Mouse (Mus musculus): ENCODE results near the gene Wdfy4. TPM values are rescaled to one million over a fixed set of nuclear protein-coding genes. Genes with fewer than 3 reads are reported as not detected.

Gene Wdfy4
- polyA plus RNA-seq, 1 experiment from 2014 or later: 0.18 TPM

DNA sequence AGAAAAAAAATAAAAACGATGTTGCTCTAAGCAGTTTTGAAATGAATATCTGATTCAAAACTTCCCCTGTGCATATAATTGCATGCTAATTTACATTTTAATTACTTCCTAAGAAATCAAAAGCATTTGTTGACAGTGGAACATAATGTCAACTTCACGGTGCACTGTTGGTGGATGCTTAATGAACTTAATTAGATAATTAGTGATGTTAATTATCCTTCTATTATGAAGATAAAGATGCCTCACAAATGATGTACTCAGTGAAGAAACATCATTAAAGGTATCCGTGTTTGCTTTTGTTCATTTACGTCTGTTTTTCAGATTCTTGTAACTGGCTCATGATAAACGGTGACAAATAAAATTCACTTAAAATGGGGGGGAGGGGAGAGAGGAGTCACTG is 122.3 kb downstream of the Wdfy4 start:
- Histone ChIP-seq H3K4me1 (no peaks in the 10 kb centered on the region), H3K27me3 (no peaks in the 10 kb centered on the region), H3K9ac (no peak overlapping the region), H3K9me3 (replicated peaks) (no peaks in the 10 kb centered on the region), H3K4me3 (replicated peaks) (no peak overlapping the region), H3K27ac (no peak overlapping the region), H3K4me2 (no peak overlapping the region), H3K36me3 (no peaks in the 10 kb centered on the region)
- WGBS: 72% methylated on average over 5 of the region's 5 CpGs
- no peak for ATAC-seq (replicated peaks; ENCODE audit: low FRiP score)

- Histone ChIP-seq H3K9ac (no peak overlapping the region), H3K27me3 (0 out of 2 replicates have a peak, but pooled peaks cover 1% of the 10 kb centered on the region), H3K9me3 (replicated peaks) (no peaks in the 10 kb centered on the region), H3K4me1 (no peaks in the 10 kb centered on the region), H3K27ac (no peak overlapping the region), H3K4me2 (no peak overlapping the region), H3K36me3 (no peaks in the 10 kb centered on the region), H3K4me3 (replicated peaks) (no peak overlapping the region)
- 86% methylated on average over 7 of the region's 7 CpGs for WGBS
- ATAC-seq (replicated peaks; ENCODE audit: low FRiP score): no peak
These were observed 126.2 kb downstream of the Wdfy4 start for GRCm38 (mm10) chr14:33058881-33059660.

DNA sequence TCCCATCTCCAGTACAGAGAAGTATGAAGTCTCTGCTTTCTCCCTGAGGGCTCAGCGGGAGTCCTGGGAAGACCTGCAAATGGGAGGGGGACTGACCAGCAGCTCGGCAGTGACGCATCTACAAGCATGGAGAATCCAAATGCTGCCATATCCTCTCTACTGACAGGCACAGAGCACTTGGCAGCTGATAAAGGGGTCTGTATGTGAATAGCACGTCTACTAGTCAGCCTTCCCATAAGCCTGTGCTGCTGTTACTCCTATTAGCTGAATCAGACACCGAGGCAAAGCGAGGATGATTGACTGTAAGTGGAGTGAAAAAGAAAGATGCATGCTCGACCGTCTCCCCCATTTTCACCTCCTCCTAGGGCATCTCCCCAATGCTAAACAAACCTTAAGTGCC is 131.9 kb downstream of the Wdfy4 start:
- H3K4me2 ChIP-seq: no peak overlapping the region
- H3K27ac ChIP-seq: no peak overlapping the region
- no peaks in the 10 kb centered on the region for H3K36me3 ChIP-seq
- no peaks in the 10 kb centered on the region for H3K4me1 ChIP-seq
- H3K4me3 ChIP-seq (replicated peaks): no peak overlapping the region
- no peak for ATAC-seq (replicated peaks; ENCODE audit: low FRiP score)
- no peaks in the 10 kb centered on the region for H3K9me3 ChIP-seq (replicated peaks)
- H3K9ac ChIP-seq: no peak overlapping the region
- 65% methylated on average over 8 of the region's 8 CpGs for WGBS
- H3K27me3 ChIP-seq: peaks cover 6% of the 10 kb centered on the region; the same call in 1 of the 2 replicates

- 84% methylated on average over 3 of the region's 3 CpGs for WGBS
- Histone ChIP-seq H3K36me3 (no peaks in the 10 kb centered on the region), H3K27ac (no peak overlapping the region), H3K4me3 (replicated peaks) (no peak overlapping the region), H3K9ac (no peak overlapping the region), H3K9me3 (replicated peaks) (no peaks in the 10 kb centered on the region), H3K4me2 (no peak overlapping the region), H3K27me3 (peaks cover 12% of the 10 kb centered on the region; the same call in 1 of the 2 replicates), H3K4me1 (no peaks in the 10 kb centered on the region)
- no peak for ATAC-seq (replicated peaks; ENCODE audit: low FRiP score)
These were observed 140.1 kb downstream of the Wdfy4 start for GRCm38 (mm10) chr14:33045217-33045616.

- Histone ChIP-seq H3K27ac (no peak overlapping the region), H3K4me3 (replicated peaks) (no peak overlapping the region), H3K4me2 (no peak overlapping the region), H3K4me1 (no peaks in the 10 kb centered on the region), H3K36me3 (no peaks in the 10 kb centered on the region), H3K27me3 (peaks cover 23% of the 10 kb centered on the region; the same call in 1 of the 2 replicates), H3K9me3 (replicated peaks) (no peaks in the 10 kb centered on the region), H3K9ac (no peak overlapping the region)
- WGBS: 61% methylated on average over 3 of the region's 3 CpGs
- ATAC-seq (replicated peaks; ENCODE audit: low FRiP score): no peak
These were observed 148.5 kb downstream of the Wdfy4 start for GRCm38 (mm10) chr14:33036811-33037210.

DNA sequence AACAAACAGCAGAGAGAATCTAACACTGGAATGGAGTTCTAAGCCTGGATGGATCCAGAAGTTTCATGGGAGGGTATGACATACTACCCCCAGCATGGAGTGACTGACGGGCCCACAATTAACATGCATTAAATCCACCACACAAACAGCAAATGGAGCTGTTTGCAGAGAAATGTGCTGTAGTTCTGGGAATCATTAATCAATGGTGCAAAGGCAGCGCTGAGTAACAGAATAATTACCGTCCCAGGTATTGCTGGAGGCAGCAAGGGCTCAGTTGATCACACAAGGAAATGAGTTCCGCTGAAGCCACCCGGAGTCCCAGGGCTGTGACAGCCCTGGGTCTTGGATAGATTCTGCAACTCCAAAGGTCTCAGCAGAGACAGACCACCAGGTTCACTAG is 149.9 kb downstream of the Wdfy4 start:
- no peak overlapping the region for H3K4me2 ChIP-seq
- H3K4me1 ChIP-seq: no peaks in the 10 kb centered on the region
- no peaks in the 10 kb centered on the region for H3K36me3 ChIP-seq
- ATAC-seq (replicated peaks; ENCODE audit: low FRiP score): no peak
- WGBS: 53% methylated on average over 5 of the region's 5 CpGs
- no peak overlapping the region for H3K4me3 ChIP-seq (replicated peaks)
- peaks cover 29% of the 10 kb centered on the region; the same call in 1 of the 2 replicates for H3K27me3 ChIP-seq
- H3K9me3 ChIP-seq (replicated peaks): no peaks in the 10 kb centered on the region
- H3K27ac ChIP-seq: no peak overlapping the region
- no peak overlapping the region for H3K9ac ChIP-seq

GRCm38 (mm10) chr14:33033424-33033823 is 151.9 kb downstream of the Wdfy4 start:
- Histone ChIP-seq H3K9ac (no peak overlapping the region), H3K4me2 (no peak overlapping the region), H3K27me3 (peaks cover 33% of the 10 kb centered on the region), H3K27ac (no peak overlapping the region), H3K9me3 (replicated peaks) (no peaks in the 10 kb centered on the region), H3K4me1 (no peaks in the 10 kb centered on the region), H3K36me3 (no peaks in the 10 kb centered on the region), H3K4me3 (replicated peaks) (no peak overlapping the region)
- ATAC-seq (replicated peaks; ENCODE audit: low FRiP score): no peak
- WGBS: 36% methylated on average over 6 of the region's 6 CpGs

- no peaks in the 10 kb centered on the region for H3K9me3 ChIP-seq (replicated peaks)
- H3K9ac ChIP-seq: no peak overlapping the region
- ATAC-seq (replicated peaks; ENCODE audit: low FRiP score): no peak
- H3K27me3 ChIP-seq: peaks cover 29% of the 10 kb centered on the region
- H3K4me2 ChIP-seq: no peak overlapping the region
- no peak overlapping the region for H3K27ac ChIP-seq
- H3K4me1 ChIP-seq: no peaks in the 10 kb centered on the region
- no peak overlapping the region for H3K4me3 ChIP-seq (replicated peaks)
- WGBS: 80% methylated on average over 3 of the region's 3 CpGs
- H3K36me3 ChIP-seq: no peaks in the 10 kb centered on the region
These were observed 154.5 kb downstream of the Wdfy4 start for GRCm38 (mm10) chr14:33030849-33031248.

DNA sequence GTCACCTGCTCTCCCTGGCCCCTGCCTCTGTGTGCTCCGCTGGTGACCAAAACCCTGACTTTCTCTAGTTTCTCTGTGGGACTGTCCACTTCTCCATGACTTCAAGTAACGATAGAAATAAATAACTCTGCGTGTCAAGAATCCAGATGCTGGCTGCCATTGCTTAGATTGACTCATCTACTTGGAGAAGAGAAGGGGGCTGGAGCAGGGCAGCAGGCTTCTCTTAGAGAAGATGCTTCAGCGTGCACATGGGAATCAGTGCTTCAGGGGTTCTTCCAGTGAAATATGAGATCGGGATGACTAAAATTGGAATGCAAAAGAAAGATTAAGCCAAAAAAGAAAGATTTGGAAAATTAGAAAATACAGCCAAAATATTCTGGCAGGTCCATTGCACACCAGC is 165.7 kb downstream of the Wdfy4 start:
- Histone ChIP-seq H3K9me3 (replicated peaks) (no peaks in the 10 kb centered on the region), H3K9ac (no peak overlapping the region), H3K27me3 (0 out of 2 replicates have a peak, but pooled peaks cover 3% of the 10 kb centered on the region), H3K36me3 (no peaks in the 10 kb centered on the region), H3K4me3 (replicated peaks) (no peak overlapping the region), H3K4me2 (no peak overlapping the region), H3K27ac (no peak overlapping the region), H3K4me1 (no peaks in the 10 kb centered on the region)
- ATAC-seq (replicated peaks; ENCODE audit: low FRiP score): no peak
- WGBS: 55% methylated on average over 5 of the region's 5 CpGs

DNA sequence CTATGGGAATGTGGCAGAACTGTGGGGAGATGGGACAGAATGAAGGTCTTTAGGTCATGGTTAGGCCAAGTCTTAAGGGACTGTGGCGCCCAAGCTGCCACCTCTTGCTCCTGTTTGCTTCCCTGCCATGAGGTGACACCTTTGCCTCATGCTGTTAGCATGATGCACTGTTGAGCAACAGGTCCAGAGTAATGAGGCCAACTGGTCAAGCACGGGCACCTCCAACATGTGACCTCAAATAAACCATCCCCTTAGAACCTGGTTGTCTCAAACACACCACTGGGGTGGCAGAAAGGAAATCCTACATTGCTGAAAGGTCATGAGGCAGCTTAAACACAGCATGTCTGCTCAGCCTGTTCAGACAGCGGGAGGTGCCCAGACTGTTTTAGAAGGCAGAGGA is 166.3 kb downstream of the Wdfy4 start:
- H3K4me1 ChIP-seq: no peaks in the 10 kb centered on the region
- no peak overlapping the region for H3K9ac ChIP-seq
- ATAC-seq (replicated peaks; ENCODE audit: low FRiP score): no peak
- H3K4me3 ChIP-seq (replicated peaks): no peak overlapping the region
- H3K27ac ChIP-seq: no peak overlapping the region
- 0 out of 2 replicates have a peak, but pooled peaks cover 3% of the 10 kb centered on the region for H3K27me3 ChIP-seq
- H3K4me2 ChIP-seq: no peak overlapping the region
- 73% methylated on average over 3 of the region's 3 CpGs for WGBS
- no peaks in the 10 kb centered on the region for H3K9me3 ChIP-seq (replicated peaks)
- H3K36me3 ChIP-seq: no peaks in the 10 kb centered on the region

DNA sequence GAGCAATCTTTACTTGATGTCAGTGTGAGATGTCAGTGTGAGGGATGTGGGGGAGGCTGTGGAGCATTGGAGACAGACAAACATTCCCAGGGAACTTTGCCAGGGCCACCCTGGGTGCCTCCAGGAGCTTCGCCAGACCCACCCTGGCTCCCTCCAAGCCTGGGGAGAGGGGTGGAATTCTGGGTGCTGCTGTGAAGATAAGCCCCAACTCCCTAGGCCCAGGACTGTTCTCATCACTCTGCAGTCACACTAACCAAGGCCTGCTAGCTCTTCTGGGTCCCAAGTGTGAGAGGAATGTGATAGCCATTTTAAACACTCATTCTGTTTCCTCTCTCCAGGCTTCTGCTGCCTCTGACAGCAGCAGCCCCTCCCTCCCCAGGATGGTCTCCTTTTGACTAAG is 177.7 kb downstream of the Wdfy4 start:
- WGBS: 79% methylated on average over 1 of the region's 1 CpGs
- H3K9me3 ChIP-seq (replicated peaks): no peaks in the 10 kb centered on the region

GRCm38 (mm10) chr14:33005114-33005513 is 180.2 kb downstream of the Wdfy4 start:
- Histone ChIP-seq H3K36me3 (no peaks in the 10 kb centered on the region), H3K27ac (no peak overlapping the region), H3K4me1 (no peaks in the 10 kb centered on the region), H3K9me3 (replicated peaks) (no peaks in the 10 kb centered on the region), H3K4me2 (no peak overlapping the region), H3K4me3 (replicated peaks) (no peak overlapping the region), H3K9ac (no peak overlapping the region), H3K27me3 (no peaks in the 10 kb centered on the region; the same call in 1 of the 2 replicates)
- no peak for ATAC-seq (replicated peaks; ENCODE audit: low FRiP score)
- WGBS: 88% methylated on average over 1 of the region's 1 CpGs

More for the DNA sequence above, 177.7 kb downstream of the Wdfy4 start:
- Histone ChIP-seq H3K4me3 (replicated peaks) (no peak overlapping the region), H3K27me3 (no peaks in the 10 kb centered on the region; the same call in 1 of the 2 replicates), H3K27ac (no peak overlapping the region), H3K4me1 (no peaks in the 10 kb centered on the region), H3K9ac (no peak overlapping the region), H3K36me3 (no peaks in the 10 kb centered on the region), H3K4me2 (no peak overlapping the region)
- ATAC-seq (replicated peaks; ENCODE audit: low FRiP score): no peak

Measured in kidney, embryonic 15.5 days (tissue).